Mouse (Mus musculus): ENCODE data around the gene Fgf14.
"Not testable (repeated sequence)": the region's sequence is repeated elsewhere in the genome, so short reads cannot be mapped to it uniquely, and the experiment has no call there.

The Fgf14 gene

GRCm38 (mm10) chr14:124676506-124677177 is at the start of gene Fgf14:
Fgf14 (minus strand) TSS chr14:124677127.
- DNase-seq, result no peak

DNA sequence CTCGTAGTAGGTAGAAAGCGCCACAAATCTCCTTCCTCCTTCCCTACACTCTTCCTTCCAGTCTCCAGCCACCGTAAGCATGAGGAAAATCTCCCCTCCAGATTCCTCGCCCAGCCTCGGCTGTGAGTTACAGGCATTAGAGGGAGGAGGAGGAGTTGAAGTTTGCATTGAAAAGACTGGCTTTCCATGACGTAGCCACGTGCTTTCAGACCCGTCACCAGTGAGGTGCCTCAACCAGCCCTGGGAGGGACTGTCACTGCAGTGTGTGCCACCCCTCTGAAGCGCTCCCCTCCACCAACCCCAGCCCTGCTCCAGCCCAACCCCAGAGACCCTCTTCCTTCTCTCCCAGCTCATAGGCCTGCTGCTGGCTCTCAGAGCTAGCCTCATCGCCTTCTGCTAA is 452 bp upstream of the Fgf14 start:
- no peak for DNase-seq

- no peak for DNase-seq
Observed at GRCm38 (mm10) chr14:124675654-124676505, 1.0 kb downstream of the Fgf14 start.

GRCm38 (mm10) chr14:124675142-124675653 is 1.7 kb downstream of the Fgf14 start:
- DNase-seq, result no peak

DNA sequence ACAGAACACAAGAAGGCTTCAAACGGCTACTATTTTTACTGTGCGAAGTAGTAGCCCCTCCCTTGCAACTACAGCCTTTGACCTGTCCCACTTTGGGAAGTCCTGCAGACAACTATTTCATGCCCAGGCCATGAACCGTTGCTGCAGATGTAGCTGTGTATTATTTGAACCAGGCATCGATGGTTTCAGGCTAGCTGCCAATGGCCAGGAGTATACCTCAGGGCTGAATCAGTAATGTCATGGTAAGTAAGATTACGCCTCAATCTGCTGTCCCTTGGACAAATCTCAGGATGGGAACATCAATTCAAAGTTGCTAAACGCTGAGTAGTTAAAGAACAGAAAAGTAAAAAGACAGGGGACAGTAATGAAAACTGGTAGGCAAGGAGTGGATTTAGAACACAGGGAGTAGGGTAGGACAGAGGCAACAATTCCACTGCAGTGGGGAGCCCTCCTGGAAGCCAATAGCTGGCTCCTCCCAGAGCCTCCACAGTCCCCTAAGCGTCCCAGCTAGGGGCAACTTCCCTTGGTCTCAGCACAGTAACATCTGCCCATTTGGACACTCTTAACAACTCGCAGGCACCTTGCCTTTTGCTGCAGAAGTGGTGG is 2.3 kb downstream of the Fgf14 start:
- DNase-seq, result no peak

DNA sequence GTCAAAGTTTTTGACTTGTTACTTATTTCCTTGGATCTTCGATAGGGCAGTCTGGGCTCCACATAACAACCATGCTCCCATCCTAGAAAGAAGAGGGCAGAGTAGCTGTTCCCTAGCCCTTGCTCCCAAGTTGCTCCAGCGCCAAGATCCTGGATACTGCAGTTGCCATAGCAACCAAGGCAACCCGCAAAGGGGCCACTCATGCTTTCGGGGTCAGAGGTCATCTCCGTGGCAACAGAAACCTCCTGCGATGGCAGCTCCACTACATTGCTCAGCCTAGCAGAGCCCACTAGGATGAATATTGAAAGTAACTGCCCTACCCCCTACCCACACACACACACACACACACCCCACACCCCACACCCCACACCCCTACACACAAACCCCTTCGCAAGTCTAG is 7.2 kb downstream of the Fgf14 start:
- DNase-seq, result no peak

- no peak for DNase-seq
Observed at GRCm38 (mm10) chr14:124642822-124643221, 34.1 kb downstream of the Fgf14 start.

DNA sequence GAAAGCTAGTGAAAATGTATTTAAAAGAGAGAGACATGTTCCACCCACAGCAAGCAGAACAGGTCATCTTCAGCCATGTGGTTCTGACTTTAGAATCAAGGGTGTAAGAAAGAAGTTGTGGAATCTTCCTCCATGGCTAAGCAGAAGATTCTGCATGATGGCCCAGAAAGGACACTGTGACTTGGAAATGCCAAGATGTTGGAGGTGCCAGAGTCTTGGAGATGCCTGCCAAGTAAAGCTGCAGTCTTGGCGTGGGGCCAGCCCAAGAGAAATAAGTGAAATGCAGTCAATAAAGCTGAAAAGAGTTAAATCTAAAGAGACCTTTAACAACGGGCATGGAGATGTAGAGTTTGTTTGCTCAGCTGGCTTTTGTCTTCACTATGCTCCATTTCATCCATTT is 42.0 kb downstream of the Fgf14 start:
- no peak for DNase-seq

DNA sequence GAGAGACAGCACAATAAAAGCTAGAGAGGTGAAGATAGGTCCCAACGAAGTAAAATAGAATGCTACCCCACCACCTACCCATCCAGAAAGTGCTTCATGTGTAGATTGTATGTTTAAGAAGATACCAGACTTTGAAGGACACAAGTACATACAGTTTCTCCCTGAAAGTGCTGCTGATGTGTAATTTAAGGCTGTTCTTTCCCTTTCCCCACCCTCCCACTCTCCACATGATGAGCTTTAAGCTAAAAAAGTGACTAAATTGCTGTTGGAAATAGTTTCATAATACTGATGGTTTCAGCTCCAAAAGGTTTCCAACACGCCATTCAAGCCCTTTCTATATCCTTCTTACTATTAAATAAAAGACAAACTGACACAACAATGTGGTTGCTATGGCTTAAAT is 63.5 kb downstream of the Fgf14 start:
- DNase-seq, result no peak

GRCm38 (mm10) chr14:124606036-124606711 is 70.8 kb downstream of the Fgf14 start:
- no peak for DNase-seq

DNA sequence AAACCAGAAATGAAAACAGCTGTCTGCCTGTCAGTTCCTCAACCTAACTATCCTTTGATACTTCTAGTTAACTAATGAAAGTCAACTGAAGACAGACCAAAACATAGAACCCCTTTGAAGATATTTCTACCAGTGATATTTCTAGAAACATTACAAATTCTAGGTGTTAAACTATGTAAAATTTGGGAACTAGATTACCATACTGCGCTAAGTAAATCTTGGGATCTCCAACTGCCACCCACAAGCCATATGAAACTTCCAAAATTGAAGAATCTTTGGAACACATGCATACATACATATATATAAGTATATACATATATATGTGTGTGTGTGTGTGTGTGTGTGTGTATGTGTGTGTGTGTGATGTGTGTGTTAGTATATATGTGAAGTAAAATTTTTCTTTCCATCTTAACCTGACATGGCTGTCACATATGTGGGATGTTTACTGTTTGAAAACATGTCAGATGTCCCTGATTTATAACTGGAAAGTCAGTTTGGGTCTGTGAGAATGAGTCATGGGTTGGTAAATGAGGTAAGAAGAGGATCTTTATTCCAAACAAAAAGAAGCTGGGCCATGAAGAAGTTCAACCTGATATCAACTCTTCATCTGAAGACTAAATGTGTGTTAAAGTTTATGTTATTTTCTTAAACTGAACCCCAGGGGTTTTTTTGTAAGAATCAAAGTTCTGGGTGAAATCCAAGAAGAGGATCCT is 71.7 kb downstream of the Fgf14 start:
- no peak for DNase-seq

GRCm38 (mm10) chr14:124576571-124576970 is 100.4 kb downstream of the Fgf14 start:
- DNase-seq, result no peak

DNA sequence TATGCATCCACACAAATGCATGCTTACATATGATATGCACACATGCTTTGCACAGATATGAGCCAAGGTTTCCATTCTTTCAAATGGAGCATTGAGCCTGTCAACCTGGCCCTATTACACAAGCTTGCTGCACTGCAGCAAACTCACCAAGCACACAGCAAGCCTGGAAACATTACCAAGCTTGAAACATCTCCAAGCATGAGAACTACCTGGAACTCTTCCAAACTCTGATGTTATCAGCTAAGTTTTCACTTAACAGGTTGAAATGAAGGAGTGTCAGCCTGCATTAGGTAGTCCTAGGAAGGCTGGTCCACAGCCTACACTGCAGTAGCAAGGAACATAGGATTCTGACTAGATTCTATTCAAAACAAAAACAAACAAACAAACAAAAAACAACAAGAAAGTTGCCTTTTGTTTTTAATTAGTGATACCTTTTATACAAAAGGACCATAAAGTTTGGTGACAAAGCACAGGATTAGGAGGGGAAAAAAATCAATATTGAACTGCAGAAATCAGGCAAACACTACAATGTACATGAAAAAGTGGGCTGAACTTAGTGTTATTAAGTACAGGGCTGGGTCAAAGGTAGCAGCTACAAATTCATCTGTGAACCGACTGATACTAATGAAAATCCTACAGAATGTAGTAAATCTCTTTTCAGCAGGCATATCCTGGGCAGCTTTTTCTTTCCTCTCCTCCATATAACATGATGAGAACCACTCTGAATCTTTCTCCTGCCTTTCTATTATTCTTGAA is 101.6 kb downstream of the Fgf14 start:
- DNase-seq, result no peak

DNA sequence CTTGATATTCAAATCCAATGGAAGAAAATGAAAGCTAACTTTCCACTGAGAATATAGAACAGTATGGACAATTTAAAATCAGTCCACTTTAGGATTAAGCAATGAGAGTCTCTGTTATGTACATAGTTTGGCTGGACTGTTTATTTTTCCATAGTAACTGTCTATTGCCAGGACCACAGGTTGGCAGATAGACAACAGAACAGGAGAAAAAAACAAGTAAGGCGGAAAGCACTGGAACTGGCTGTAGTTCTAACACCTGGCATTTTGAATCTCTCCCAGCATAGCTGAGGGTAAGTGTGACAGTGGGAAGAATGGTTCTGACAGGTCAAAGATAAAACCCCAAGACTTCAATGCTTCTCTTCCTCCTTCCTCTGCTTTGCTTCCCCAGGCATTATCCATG is 110.5 kb downstream of the Fgf14 start:
- no peak for DNase-seq

DNA sequence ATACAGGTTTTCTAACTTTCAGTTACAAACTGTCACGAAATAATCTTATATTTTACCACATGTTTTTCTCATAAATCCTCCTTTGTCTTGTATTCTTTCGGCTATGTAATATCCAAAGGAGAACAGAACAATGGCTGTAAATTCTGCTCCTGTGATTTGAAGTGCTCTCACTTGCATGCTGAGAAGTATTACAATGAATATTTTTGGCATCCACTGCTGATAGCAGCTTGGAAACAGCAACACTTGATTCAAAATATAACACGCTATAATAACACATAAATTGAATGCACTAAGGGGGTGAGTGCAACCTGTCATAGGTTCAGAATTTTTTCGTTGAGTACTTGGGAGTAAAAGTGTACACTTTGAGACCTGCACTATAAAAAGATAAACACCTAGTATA is 115.4 kb downstream of the Fgf14 start:
- no peak for DNase-seq

DNA sequence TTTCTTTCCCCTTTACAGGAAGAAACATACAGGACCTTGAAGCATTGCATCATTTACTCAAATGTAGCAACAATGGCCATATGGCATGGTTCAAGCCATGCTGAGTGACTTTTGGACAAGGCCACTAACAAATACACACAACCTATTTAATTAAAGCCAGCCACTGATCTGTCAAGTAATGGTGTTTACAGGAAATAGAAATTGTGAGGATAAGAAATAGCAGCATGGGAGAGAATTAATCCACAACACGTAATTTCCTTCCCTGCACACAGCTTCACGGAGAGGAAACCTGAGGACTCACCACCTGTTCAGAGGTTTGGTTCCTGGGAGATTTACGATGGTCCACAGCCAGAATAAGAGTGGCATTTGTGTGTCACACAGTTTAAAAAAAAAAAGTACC is 140.8 kb downstream of the Fgf14 start:
- no peak for DNase-seq

- not testable (repeated sequence) for DNase-seq
Observed at GRCm38 (mm10) chr14:124535376-124535775, 141.6 kb downstream of the Fgf14 start.

- no peak for DNase-seq
Observed at GRCm38 (mm10) chr14:124532051-124532450, 144.9 kb downstream of the Fgf14 start.

- no peak for DNase-seq
Observed at GRCm38 (mm10) chr14:124512009-124512408, 164.9 kb downstream of the Fgf14 start.

GRCm38 (mm10) chr14:124488971-124489370 is 188.0 kb downstream of the Fgf14 start:
- DNase-seq, result no peak

DNA sequence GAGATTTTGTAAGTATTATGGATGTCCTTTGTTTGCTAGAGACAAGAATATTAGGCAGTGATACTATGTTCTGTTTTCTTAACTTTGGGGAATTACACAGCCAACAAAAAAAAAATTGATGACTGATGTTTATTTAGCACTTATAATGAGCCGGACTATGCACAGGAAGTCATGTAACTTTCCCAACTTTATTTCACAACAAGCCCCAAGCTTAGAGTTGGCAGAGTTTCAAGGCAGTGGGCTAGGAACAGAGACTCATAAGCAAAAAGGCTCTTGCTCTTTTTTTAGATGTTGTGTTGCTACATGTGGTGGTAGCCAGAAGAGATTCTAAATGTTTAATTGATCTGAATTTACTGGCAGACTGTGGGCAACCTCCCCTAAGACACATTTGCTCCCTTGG is 191.7 kb downstream of the Fgf14 start:
- no peak for DNase-seq
